Mouse (Mus musculus): ENCODE measurements around the gene Kcnn1. TPM values are rescaled to one million over a fixed set of nuclear protein-coding genes. Genes with fewer than 3 reads are reported as not detected.

Kcnn1 gene
- polyA plus RNA-seq, 1 experiment from 2014 or later = 4.1 TPM

GRCm38 (mm10) chr8:70851837-70852236 lies 11.2 kb downstream of the Kcnn1 start:
- no peak overlapping the region for H3K4me3 ChIP-seq (ENCODE audit: low read length)
- no peak overlapping the region for H3K27ac ChIP-seq (ENCODE audit: low read length)
- 58% methylated on average over 6 of the region's 6 CpGs for WGBS
- H3K9me3 ChIP-seq (replicated peaks; ENCODE audit: control insufficient read depth, low read length) = no peaks in the 10 kb centered on the region
- no peaks in the 10 kb centered on the region; the same call in 1 of the 2 replicates for H3K27me3 ChIP-seq (ENCODE audit: control insufficient read depth, insufficient read depth, low read length)
- peaks cover 4% of the 10 kb centered on the region for H3K4me1 ChIP-seq (ENCODE audit: control insufficient read depth, insufficient read depth, low read length)
- H3K36me3 ChIP-seq (ENCODE audit: control insufficient read depth, insufficient read depth) = no peaks in the 10 kb centered on the region
- H3K9ac ChIP-seq (ENCODE audit: low read length) = no peak overlapping the region
- ATAC-seq (replicated peaks; ENCODE audit: extremely low read depth, insufficient read depth, low FRiP score) = no peak
- no peak overlapping the region for H3K4me2 ChIP-seq (ENCODE audit: low read depth, low read length)

- H3K4me1 ChIP-seq (ENCODE audit: control insufficient read depth, insufficient read depth, low read length) = no peaks in the 10 kb centered on the region
- H3K9ac ChIP-seq (ENCODE audit: low read length) = no peak overlapping the region
- H3K27me3 ChIP-seq (ENCODE audit: control insufficient read depth, insufficient read depth, low read length) = no peaks in the 10 kb centered on the region; the same call in 1 of the 2 replicates
- H3K4me3 ChIP-seq (ENCODE audit: low read length) = no peak overlapping the region
- WGBS = 82% methylated on average over 4 of the region's 4 CpGs
- H3K27ac ChIP-seq (ENCODE audit: low read length) = no peak overlapping the region
- H3K4me2 ChIP-seq (ENCODE audit: low read depth, low read length) = no peak overlapping the region
- no peaks in the 10 kb centered on the region for H3K36me3 ChIP-seq (ENCODE audit: control insufficient read depth, insufficient read depth)
- H3K9me3 ChIP-seq (replicated peaks; ENCODE audit: control insufficient read depth, low read length) = no peaks in the 10 kb centered on the region
- ATAC-seq (replicated peaks; ENCODE audit: extremely low read depth, insufficient read depth, low FRiP score) = no peak
These were observed 12.1 kb downstream of the Kcnn1 start for GRCm38 (mm10) chr8:70850947-70851346.

GRCm38 (mm10) chr8:70850132-70850845 lies 12.8 kb downstream of the Kcnn1 start:
- H3K4me1 ChIP-seq (ENCODE audit: control insufficient read depth, insufficient read depth, low read length) = no peaks in the 10 kb centered on the region
- no peaks in the 10 kb centered on the region; the same call in 1 of the 2 replicates for H3K27me3 ChIP-seq (ENCODE audit: control insufficient read depth, insufficient read depth, low read length)
- H3K9me3 ChIP-seq (replicated peaks; ENCODE audit: control insufficient read depth, low read length) = no peaks in the 10 kb centered on the region
- H3K27ac ChIP-seq (ENCODE audit: low read length) = no peak overlapping the region
- H3K9ac ChIP-seq (ENCODE audit: low read length) = no peak overlapping the region
- no peak overlapping the region for H3K4me2 ChIP-seq (ENCODE audit: low read depth, low read length)
- WGBS = 68% methylated on average over 7 of the region's 7 CpGs
- no peak for ATAC-seq (replicated peaks; ENCODE audit: extremely low read depth, insufficient read depth, low FRiP score)
- no peak overlapping the region for H3K4me3 ChIP-seq (ENCODE audit: low read length)
- H3K36me3 ChIP-seq (ENCODE audit: control insufficient read depth, insufficient read depth) = no peaks in the 10 kb centered on the region

- Histone ChIP-seq H3K9me3 (replicated peaks; ENCODE audit: control insufficient read depth, low read length) (no peaks in the 10 kb centered on the region), H3K4me2 (ENCODE audit: low read depth, low read length) (no peak overlapping the region), H3K4me1 (ENCODE audit: control insufficient read depth, insufficient read depth, low read length) (no peaks in the 10 kb centered on the region), H3K9ac (ENCODE audit: low read length) (no peak overlapping the region), H3K27me3 (ENCODE audit: control insufficient read depth, insufficient read depth, low read length) (no peaks in the 10 kb centered on the region; the same call in 1 of the 2 replicates), H3K4me3 (ENCODE audit: low read length) (no peak overlapping the region), H3K36me3 (ENCODE audit: control insufficient read depth, insufficient read depth) (no peaks in the 10 kb centered on the region), H3K27ac (ENCODE audit: low read length) (no peak overlapping the region)
- ATAC-seq (replicated peaks; ENCODE audit: extremely low read depth, insufficient read depth, low FRiP score) = no peak
- 73% methylated on average over 3 of the region's 3 CpGs for WGBS
These were observed 13.6 kb downstream of the Kcnn1 start for GRCm38 (mm10) chr8:70849333-70849990.

GRCm38 (mm10) chr8:70846371-70847154 lies 16.5 kb downstream of the Kcnn1 start:
- H3K4me1 ChIP-seq (ENCODE audit: control insufficient read depth, insufficient read depth, low read length) = no peaks in the 10 kb centered on the region
- H3K27ac ChIP-seq (ENCODE audit: low read length) = no peak overlapping the region
- no peaks in the 10 kb centered on the region for H3K9me3 ChIP-seq (replicated peaks; ENCODE audit: control insufficient read depth, low read length)
- no peak overlapping the region for H3K9ac ChIP-seq (ENCODE audit: low read length)
- H3K27me3 ChIP-seq (ENCODE audit: control insufficient read depth, insufficient read depth, low read length) = no peaks in the 10 kb centered on the region; the same call in 1 of the 2 replicates
- no peak overlapping the region for H3K4me2 ChIP-seq (ENCODE audit: low read depth, low read length)
- H3K36me3 ChIP-seq (ENCODE audit: control insufficient read depth, insufficient read depth) = no peaks in the 10 kb centered on the region
- ATAC-seq (replicated peaks; ENCODE audit: extremely low read depth, insufficient read depth, low FRiP score) = no peak
- no peak overlapping the region for H3K4me3 ChIP-seq (ENCODE audit: low read length)
- 44% methylated on average over 15 of the region's 15 CpGs for WGBS

GRCm38 (mm10) chr8:70845108-70845507 lies 17.9 kb downstream of the Kcnn1 start:
- Histone ChIP-seq H3K27ac (ENCODE audit: low read length) (no peak overlapping the region), H3K4me3 (ENCODE audit: low read length) (no peak overlapping the region), H3K4me2 (ENCODE audit: low read depth, low read length) (no peak overlapping the region), H3K9ac (ENCODE audit: low read length) (no peak overlapping the region), H3K36me3 (ENCODE audit: control insufficient read depth, insufficient read depth) (no peaks in the 10 kb centered on the region), H3K4me1 (ENCODE audit: control insufficient read depth, insufficient read depth, low read length) (0 out of 2 replicates have a peak, but pooled peaks cover under 1% of the 10 kb centered on the region), H3K9me3 (replicated peaks; ENCODE audit: control insufficient read depth, low read length) (no peaks in the 10 kb centered on the region), H3K27me3 (ENCODE audit: control insufficient read depth, insufficient read depth, low read length) (no peaks in the 10 kb centered on the region; the same call in 1 of the 2 replicates)
- no peak for ATAC-seq (replicated peaks; ENCODE audit: extremely low read depth, insufficient read depth, low FRiP score)
- WGBS = 44% methylated on average over 5 of the region's 5 CpGs

- WGBS = 2% methylated on average over 6 of the region's 6 CpGs
- Histone ChIP-seq H3K9ac (ENCODE audit: low read length) (no peak overlapping the region), H3K36me3 (ENCODE audit: control insufficient read depth, insufficient read depth) (no peaks in the 10 kb centered on the region), H3K4me3 (ENCODE audit: low read length) (no peak overlapping the region), H3K4me2 (ENCODE audit: low read depth, low read length) (no peak overlapping the region), H3K9me3 (replicated peaks; ENCODE audit: control insufficient read depth, low read length) (no peaks in the 10 kb centered on the region), H3K4me1 (ENCODE audit: control insufficient read depth, insufficient read depth, low read length) (0 out of 2 replicates have a peak, but pooled peaks cover 2% of the 10 kb centered on the region), H3K27ac (ENCODE audit: low read length) (no peak overlapping the region), H3K27me3 (ENCODE audit: control insufficient read depth, insufficient read depth, low read length) (no peaks in the 10 kb centered on the region; the same call in 1 of the 2 replicates)
- ATAC-seq (replicated peaks; ENCODE audit: extremely low read depth, insufficient read depth, low FRiP score) = no peak
These were observed 18.5 kb downstream of the Kcnn1 start for GRCm38 (mm10) chr8:70844523-70844922.

GRCm38 (mm10) chr8:70843941-70844340 lies 19.1 kb downstream of the Kcnn1 start:
- Histone ChIP-seq H3K4me2 (ENCODE audit: low read depth, low read length) (no peak overlapping the region), H3K27ac (ENCODE audit: low read length) (no peak overlapping the region), H3K9ac (ENCODE audit: low read length) (no peak overlapping the region), H3K9me3 (replicated peaks; ENCODE audit: control insufficient read depth, low read length) (no peaks in the 10 kb centered on the region), H3K27me3 (ENCODE audit: control insufficient read depth, insufficient read depth, low read length) (no peaks in the 10 kb centered on the region; the same call in 1 of the 2 replicates), H3K4me1 (ENCODE audit: control insufficient read depth, insufficient read depth, low read length) (0 out of 2 replicates have a peak, but pooled peaks cover 2% of the 10 kb centered on the region), H3K4me3 (ENCODE audit: low read length) (no peak overlapping the region), H3K36me3 (ENCODE audit: control insufficient read depth, insufficient read depth) (no peaks in the 10 kb centered on the region)
- ATAC-seq (replicated peaks; ENCODE audit: extremely low read depth, insufficient read depth, low FRiP score) = no peak
- 83% methylated on average over 8 of the region's 8 CpGs for WGBS
